ENCODE assay signal across 15 mouse cellular contexts in the genomic region with DNA sequence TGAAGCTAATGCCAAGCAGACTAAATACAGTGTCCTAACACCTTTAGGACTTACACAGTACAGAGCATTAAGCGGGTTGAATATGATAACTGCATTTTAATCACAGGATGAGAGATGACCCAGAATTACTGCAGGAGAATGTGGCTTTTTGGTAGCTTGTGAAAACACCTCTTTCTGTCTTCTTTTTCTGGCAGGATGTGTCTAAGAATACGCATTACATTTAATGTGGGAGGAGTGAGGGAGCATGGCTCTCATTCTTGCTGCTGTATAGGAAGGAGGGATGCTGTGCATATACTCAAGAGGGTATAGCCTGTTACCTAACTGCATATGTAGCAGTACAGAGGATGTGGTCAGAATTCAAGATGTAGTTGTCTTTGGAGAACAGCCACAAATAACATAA. TPM values are rescaled to one million over a fixed set of nuclear protein-coding genes. Genes with fewer than 3 reads are reported as not detected.
"Had no signal": no experiment of that assay in that cellular context is flagged by ENCODE, and none has a peak within 500 bp of the region (broad histone marks: within the 10 kb centered on the region; RNA-seq: fewer than 3 reads in every experiment).

No protein-coding gene starts in this region.

- H3K9ac ChIP-seq: limb, embryonic 15.5 days; liver, embryonic 12.5 days; lung, embryonic 14.5 days; neural tube, embryonic 12.5 days had no signal

- H3K36me3 ChIP-seq: limb, embryonic 15.5 days; liver, embryonic 12.5 days; midbrain, embryonic 10.5 days; neural tube, embryonic 12.5 days had no signal

- H3K4me3 ChIP-seq: limb, embryonic 15.5 days; liver, embryonic 12.5 days; midbrain, embryonic 10.5 days; myocyte; neural tube, embryonic 12.5 days had no signal

- ATAC-seq: liver, embryonic 12.5 days had no signal

- H3K27ac ChIP-seq: kidney, postnatal 0 days; limb, embryonic 15.5 days; liver, embryonic 12.5 days; midbrain, embryonic 10.5 days; neural tube, embryonic 12.5 days had no signal

- DNase-seq: kidney, adult 9 months; kidney, postnatal 36 days; layer of hippocampus, adult 9-11 months; layer of hippocampus, postnatal 36 days; lung, embryonic 14.5 days; lung, postnatal 10 days; lung, postnatal 4 days; midbrain, embryonic 14.5 days; thymus, postnatal 4 days had no signal

- H3K9me3 ChIP-seq: limb, embryonic 15.5 days; midbrain, embryonic 10.5 days had no signal

- H3K4me1 ChIP-seq: limb, embryonic 15.5 days; liver, embryonic 12.5 days had no signal

- H3K27me3 ChIP-seq: limb, embryonic 15.5 days; neural tube, embryonic 12.5 days had no signal

- H3K4me2 ChIP-seq: limb, embryonic 15.5 days; liver, embryonic 12.5 days; lung, embryonic 14.5 days; neural tube, embryonic 12.5 days had no signal

RNA-seq across cellular contexts. Expression of a gene that starts 26.7 kb away (rescaled TPM):
- polyA plus RNA-seq: myocyte had no signal
